Mouse (Mus musculus) heart, adult 2 months (tissue): ENCODE measurements at regions not wholly inside any gene's neighbourhood (a gene's known extent, or its start where the extent isn't known, plus 50 kb on each side); places are given as distances from the start of the nearest gene placed in this dataset.

ENCODE experiments used
- DNase-seq, 2 experiments: peaks; one replicate each; pipeline ENCODE4 v3.0.0; 2021
- H3K27ac ChIP-seq: fragments of 200-600 bp; 2 replicates; pipeline ENCODE4 v1.8.1; 2022
- H3K27me3 ChIP-seq: fragments of 200-500 bp; 2 replicates; pipeline ENCODE4 v1.6.1; 2012; ENCODE audit warnings: mild to moderate bottlenecking, low read length, inconsistent platforms, mixed read lengths; ENCODE audit not compliant: control insufficient read depth, insufficient read depth
- H3K36me3 ChIP-seq: fragments of 200-500 bp; 2 replicates; pipeline ENCODE4 v1.6.1; 2012; ENCODE audit warnings: low read length, inconsistent platforms; ENCODE audit not compliant: control insufficient read depth, insufficient read depth
- H3K4me1 ChIP-seq: fragments of 200-500 bp; 2 replicates; pipeline ENCODE4 v1.6.1; 2011; ENCODE audit warnings: low read length; ENCODE audit not compliant: control insufficient read depth, insufficient read depth
- H3K4me3 ChIP-seq: fragments of 200-600 bp; 2 replicates; pipeline ENCODE4 v1.8.1; 2022
- H3K79me2 ChIP-seq: fragments of 200-500 bp; replicated peaks from 2 replicates; pipeline ENCODE4 v1.6.1; 2012; ENCODE audit warnings: mild to moderate bottlenecking, inconsistent platforms, low read length, moderate library complexity, mixed read lengths; ENCODE audit not compliant: control insufficient read depth, insufficient read depth
- H3K9ac ChIP-seq: fragments of 200-500 bp; 2 replicates; pipeline ENCODE4 v1.6.1; 2012; ENCODE audit warnings: low read depth, mild to moderate bottlenecking, control low read depth, inconsistent platforms, low read length, mixed read lengths
- CTCF ChIP-seq: fragments of 200-600 bp; IDR thresholded peaks from 2 replicates; pipeline ENCODE4 v1.8.1; 2022; ENCODE audit warnings: antibody characterized with exemption, mild to moderate bottlenecking, moderate library complexity
- EP300 ChIP-seq: fragments of 200-500 bp; IDR thresholded peaks from 2 replicates; pipeline ENCODE4 v1.6.1; 2011; ENCODE audit warnings: low read depth, low read length, control low read depth; ENCODE audit not compliant: insufficient read depth
- POLR2A ChIP-seq: fragments of 200-500 bp; IDR thresholded peaks from 2 replicates; pipeline ENCODE4 v1.6.1; 2011; ENCODE audit warnings: mild to moderate bottlenecking, low read depth, low read length, control low read depth; ENCODE audit not compliant: insufficient read depth
- WGBS: fragments of 180-500 bp; shearing (Covaris S2); methylation state at CpG from one replicate; pipeline ENCODE4 v1.1.7; 2018; 5-methylcytosine and 5-hydroxymethylcytosine counted together
- intact Hi-C: fragments of 180-260 bp; cut with DNase I; formaldehyde crosslinking; loops from one replicate; pipeline ENCODE4 v1.15.1; 2025

DNA sequence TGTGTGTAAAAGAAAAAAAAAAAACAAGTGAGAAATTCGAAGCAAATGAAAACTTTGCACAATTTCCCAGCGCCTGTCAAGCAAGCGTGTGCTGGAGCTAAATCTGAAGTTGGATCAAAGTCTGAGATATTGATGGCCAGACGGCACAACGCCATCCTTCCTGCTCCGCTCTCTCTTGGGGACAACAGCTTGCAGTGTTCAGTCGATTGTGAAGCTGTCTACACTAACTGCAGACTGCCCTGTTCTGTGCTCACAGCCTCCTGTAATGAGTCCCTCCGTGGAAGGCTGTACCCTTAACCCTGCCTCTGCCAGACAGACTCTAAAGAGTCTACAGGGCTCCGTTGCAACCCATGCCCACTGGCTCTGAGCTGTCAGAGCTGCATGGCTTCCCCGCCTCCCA lies 472.5 kb upstream of the Cdh4 start:
- intact Hi-C loops: no loop called here
- WGBS: 72% methylated on average over 10 of the region's 10 CpGs
- TF ChIP-seq POLR2A (no peak), EP300 (no peak), CTCF (no peak)

DNA sequence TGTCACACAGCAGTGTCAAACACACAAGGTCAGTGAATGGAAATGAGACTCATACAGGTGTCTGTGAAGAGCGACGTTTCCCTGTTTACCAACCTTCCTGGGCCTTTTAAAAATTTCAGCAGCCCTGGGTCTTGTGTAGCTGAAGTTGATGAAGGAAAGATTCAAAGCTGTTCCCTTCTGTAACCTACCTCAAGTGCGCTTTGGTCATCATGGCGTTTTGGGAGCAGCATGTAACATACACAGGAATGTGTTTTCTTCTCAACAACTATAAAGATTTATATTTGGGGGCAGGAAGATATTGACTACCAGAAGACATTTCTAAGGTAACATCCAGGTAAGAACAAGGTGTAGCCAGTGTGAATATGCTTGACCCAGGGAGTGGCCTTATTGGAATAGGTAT lies 466.9 kb upstream of the Cdh4 start:
- Histone ChIP-seq H3K4me1 (no peaks in the 10 kb centered on the region), H3K9ac (no peak overlapping the region), H3K27me3 (no peaks in the 10 kb centered on the region), H3K27ac (no peak overlapping the region), H3K79me2 (no peaks in the 10 kb centered on the region), H3K4me3 (no peak overlapping the region), H3K36me3 (no peaks in the 10 kb centered on the region)
- TF ChIP-seq EP300 (no peak), POLR2A (no peak), CTCF (no peak)
- intact Hi-C loops: no loop called here
- WGBS: 83% methylated on average over 4 of the region's 4 CpGs
- no peak for DNase-seq

More for the DNA sequence above, 472.5 kb upstream of the Cdh4 start:
- Histone ChIP-seq H3K79me2 (no peaks in the 10 kb centered on the region), H3K4me3 (no peak overlapping the region), H3K4me1 (no peaks in the 10 kb centered on the region), H3K27ac (no peak overlapping the region), H3K27me3 (no peaks in the 10 kb centered on the region), H3K36me3 (no peaks in the 10 kb centered on the region), H3K9ac (no peak overlapping the region)
- DNase-seq: no peak

DNA sequence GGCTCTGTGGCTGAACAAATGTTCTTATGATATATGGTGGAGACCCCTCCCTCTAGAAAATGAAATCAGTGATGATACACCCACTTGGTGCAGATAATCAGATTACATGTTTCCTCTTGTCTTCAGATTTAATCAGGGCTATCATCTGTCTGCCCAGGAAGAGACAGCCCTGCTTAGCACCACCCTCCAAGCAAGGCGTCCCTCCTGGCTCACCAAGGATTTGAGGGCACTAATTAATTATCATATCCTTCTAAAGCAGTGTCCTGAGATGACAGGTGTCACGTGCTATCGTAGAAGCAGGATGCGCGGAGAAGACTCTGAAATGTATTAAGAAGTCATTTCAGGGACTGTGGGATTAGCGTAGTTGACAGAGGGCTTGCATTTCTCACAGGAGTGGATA lies 466.2 kb upstream of the Cdh4 start:
- H3K27ac ChIP-seq: no peak overlapping the region
- H3K27me3 ChIP-seq: no peaks in the 10 kb centered on the region
- no peak overlapping the region for H3K9ac ChIP-seq
- H3K36me3 ChIP-seq: no peaks in the 10 kb centered on the region
- TF ChIP-seq CTCF (no peak), EP300 (no peak), POLR2A (no peak)
- intact Hi-C loops: no loop called here
- no peak for DNase-seq
- no peak overlapping the region for H3K4me3 ChIP-seq
- 79% methylated on average over 6 of the region's 6 CpGs for WGBS
- H3K79me2 ChIP-seq: no peaks in the 10 kb centered on the region
- no peaks in the 10 kb centered on the region for H3K4me1 ChIP-seq

DNA sequence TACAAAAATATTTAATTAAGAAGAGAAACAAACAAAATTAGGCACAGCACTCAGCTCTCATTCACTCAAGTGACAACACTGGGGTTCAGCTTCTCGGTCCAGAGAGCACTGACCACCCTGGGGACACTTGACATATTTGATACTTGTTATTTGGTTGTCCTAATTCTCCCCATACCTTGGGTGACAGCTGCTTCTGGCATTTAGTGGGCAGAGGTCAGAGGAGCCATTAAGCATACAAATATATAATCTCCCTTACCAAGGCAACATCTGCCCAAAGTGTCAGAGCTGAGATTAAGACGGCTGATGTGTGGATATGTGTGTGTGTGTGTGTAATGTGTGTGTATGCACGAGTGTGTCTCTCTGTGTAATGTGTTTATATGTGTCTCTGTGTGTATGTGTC lies 465.7 kb upstream of the Cdh4 start:
- TF ChIP-seq EP300 (no peak), CTCF (no peak)
- no peak overlapping the region for H3K27ac ChIP-seq
- intact Hi-C loops: no loop called here
- DNase-seq: no peak
- no peaks in the 10 kb centered on the region for H3K36me3 ChIP-seq
- 77% methylated on average over 3 of the region's 3 CpGs for WGBS
- no peaks in the 10 kb centered on the region for H3K79me2 ChIP-seq
- H3K4me1 ChIP-seq: no peaks in the 10 kb centered on the region
- H3K27me3 ChIP-seq: no peaks in the 10 kb centered on the region
- H3K4me3 ChIP-seq: no peak overlapping the region
- H3K9ac ChIP-seq: no peak overlapping the region

DNA sequence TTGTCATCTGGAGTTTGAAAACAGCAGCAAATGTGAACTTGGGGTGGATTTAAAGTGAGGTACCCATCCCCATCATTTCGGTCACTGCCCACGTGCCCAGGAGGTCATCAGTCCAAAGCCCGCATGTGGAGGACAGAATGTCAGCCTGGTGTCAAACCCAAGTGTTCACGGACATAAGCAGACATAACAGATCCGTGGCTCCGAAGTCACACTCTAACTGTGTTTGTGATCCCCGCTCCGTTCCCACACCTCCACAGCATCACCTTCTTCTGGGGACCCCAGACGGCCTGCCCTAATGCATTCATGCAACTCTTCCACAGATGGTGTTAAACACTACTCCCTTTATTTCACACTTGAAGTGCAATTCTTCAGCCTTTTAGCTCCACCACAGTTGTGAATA lies 462.8 kb upstream of the Cdh4 start:
- WGBS: 89% methylated on average over 9 of the region's 9 CpGs
- no peak for TF ChIP-seq EP300
- no peak for TF ChIP-seq CTCF
- no peak for TF ChIP-seq POLR2A
- Histone ChIP-seq H3K4me3 (no peak overlapping the region), H3K36me3 (no peaks in the 10 kb centered on the region), H3K79me2 (no peaks in the 10 kb centered on the region), H3K9ac (no peak overlapping the region), H3K4me1 (no peaks in the 10 kb centered on the region), H3K27me3 (no peaks in the 10 kb centered on the region), H3K27ac (no peak overlapping the region)
- intact Hi-C loops: no loop called here
- DNase-seq: no peak

DNA sequence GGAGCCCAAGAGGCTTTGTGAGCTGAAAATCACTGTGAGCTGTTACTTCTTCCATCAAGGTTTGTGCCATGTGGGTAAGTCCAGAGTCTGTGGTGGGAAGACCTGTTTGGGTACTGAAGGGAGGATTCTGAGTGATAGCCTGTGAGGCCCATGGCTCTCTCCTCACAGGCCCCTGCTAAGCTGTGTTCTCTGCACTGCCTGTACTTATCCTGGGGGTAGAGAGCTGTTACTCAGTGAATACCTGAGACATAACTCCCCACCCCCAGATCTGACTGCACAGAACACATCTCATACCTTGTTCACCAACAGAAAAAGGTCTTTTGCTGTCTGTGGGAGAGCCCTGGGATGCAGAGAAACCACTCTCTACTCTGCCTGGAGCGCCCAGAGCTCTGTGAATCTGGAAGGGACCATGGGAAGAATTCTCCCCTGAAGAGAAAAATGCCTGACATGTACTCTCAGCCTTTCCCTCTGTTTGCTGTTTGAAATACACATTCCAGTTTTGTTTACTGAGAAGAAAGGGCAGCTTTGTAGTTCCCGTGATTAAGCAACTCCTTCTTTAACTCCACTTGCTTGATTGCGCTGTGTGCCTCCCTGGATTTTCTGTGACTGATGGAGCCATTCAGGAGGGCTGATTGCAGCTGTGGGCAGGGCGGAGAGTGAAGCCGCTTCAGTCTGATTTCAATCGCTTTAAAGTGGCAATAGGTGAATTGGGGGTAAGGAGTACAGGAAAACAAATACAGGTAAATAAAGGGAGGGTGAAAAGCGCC lies 460.3 kb upstream of the Cdh4 start:
- no peak for DNase-seq
- Histone ChIP-seq H3K4me3 (no peak overlapping the region), H3K27me3 (no peaks in the 10 kb centered on the region), H3K36me3 (no peaks in the 10 kb centered on the region), H3K4me1 (no peaks in the 10 kb centered on the region), H3K27ac (no peak overlapping the region), H3K79me2 (no peaks in the 10 kb centered on the region), H3K9ac (no peak overlapping the region)
- intact Hi-C loops: no loop called here
- 65% methylated on average over 7 of the region's 7 CpGs for WGBS
- TF ChIP-seq EP300: no peak
- no peak for TF ChIP-seq CTCF
- TF ChIP-seq POLR2A: no peak
